Mouse (Mus musculus): Measurements from ENCODE around the gene Acin1. TPM values are rescaled to one million over a fixed set of nuclear protein-coding genes. Genes with fewer than 3 reads are reported as not detected.

The Acin1 gene
- polyA plus RNA-seq, 1 experiment from 2014 or later: 90.1 TPM

DNA sequence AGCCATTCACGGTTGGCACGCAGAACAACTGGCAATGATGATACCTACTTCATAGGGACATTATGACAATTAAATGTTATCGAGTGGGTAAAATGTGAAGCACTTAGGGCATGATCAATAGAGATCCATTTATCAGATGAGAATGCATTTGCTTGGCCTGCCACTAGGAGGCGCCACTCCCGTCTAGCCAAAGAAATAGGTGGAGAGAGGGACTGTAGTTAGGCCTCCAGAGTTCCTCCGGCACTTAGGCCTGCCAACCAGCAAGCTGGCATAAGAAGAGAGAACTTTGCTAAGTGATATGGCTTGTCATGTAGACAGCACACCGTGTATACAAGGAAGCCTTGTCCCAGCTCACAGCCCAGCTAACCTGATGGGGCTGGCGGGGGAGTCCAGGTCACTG, 49.8 kb downstream of the Acin1 start:
- DNase-seq (ENCODE audit: low spot score) (peak; percentile 59), ATAC-seq (replicated peaks; ENCODE audit: low FRiP score, low read depth) (no peak)
- no peaks in the 10 kb centered on the region for H3K27me3 ChIP-seq (ENCODE audit: insufficient read depth, low read length)
- WGBS: 58% methylated on average over 8 of the region's 8 CpGs
- H3K9ac ChIP-seq (ENCODE audit: low read depth, low read length): no peak overlapping the region
- H3K4me3 ChIP-seq (replicated peaks; ENCODE audit: low read depth, low read length): no peak overlapping the region
- no peak overlapping the region for H3K27ac ChIP-seq
- peak; percentile 83 for TF ChIP-seq CTCF (IDR thresholded peaks at IDR 0.05; ENCODE audit: low read depth)
- no peaks in the 10 kb centered on the region for H3K9me3 ChIP-seq (replicated peaks; ENCODE audit: low read length)
- no peaks in the 10 kb centered on the region; the same call in 1 of the 2 replicates for H3K4me1 ChIP-seq (replicated peaks; ENCODE audit: insufficient read depth, low read length)
- no peak overlapping the region for H3K4me2 ChIP-seq (ENCODE audit: low read length)
- H3K36me3 ChIP-seq (ENCODE audit: insufficient read depth, low read length): 0 out of 2 replicates have a peak, but pooled peaks cover 4% of the 10 kb centered on the region

DNA sequence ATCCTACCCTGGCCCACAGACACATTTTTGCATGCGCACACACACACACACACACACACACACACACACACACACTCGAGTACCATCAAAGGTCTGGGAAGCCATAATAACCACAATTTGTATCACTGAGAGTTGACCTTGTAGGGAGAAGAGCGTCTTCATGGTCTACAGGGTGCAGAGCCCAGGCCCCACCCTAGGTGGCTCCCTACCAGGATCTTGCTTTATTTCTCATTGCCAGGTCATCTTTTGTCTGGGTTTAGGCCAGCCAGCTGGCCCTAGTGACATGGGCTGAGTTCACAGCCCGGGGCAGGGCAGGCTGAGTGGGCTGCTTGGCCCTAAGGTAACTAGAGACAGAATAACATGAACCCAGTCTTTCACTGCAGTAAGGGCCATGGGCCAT, 52.5 kb downstream of the Acin1 start:
- DNase-seq (ENCODE audit: low spot score) (no peak), ATAC-seq (replicated peaks; ENCODE audit: low FRiP score, low read depth) (no peak)
- H3K9ac ChIP-seq (ENCODE audit: low read depth, low read length): no peak overlapping the region
- H3K4me3 ChIP-seq (replicated peaks; ENCODE audit: low read depth, low read length): no peak overlapping the region
- WGBS: 84% methylated on average over 4 of the region's 4 CpGs
- no peak overlapping the region for H3K27ac ChIP-seq
- H3K36me3 ChIP-seq (ENCODE audit: insufficient read depth, low read length): 0 out of 2 replicates have a peak, but pooled peaks cover 4% of the 10 kb centered on the region
- peak; percentile 40; the same call in 1 of the 2 replicates for TF ChIP-seq CTCF (IDR thresholded peaks at IDR 0.05; ENCODE audit: low read depth)
- no peaks in the 10 kb centered on the region for H3K4me1 ChIP-seq (replicated peaks; ENCODE audit: insufficient read depth, low read length)
- no peaks in the 10 kb centered on the region for H3K9me3 ChIP-seq (replicated peaks; ENCODE audit: low read length)
- H3K27me3 ChIP-seq (ENCODE audit: insufficient read depth, low read length): no peaks in the 10 kb centered on the region
- H3K4me2 ChIP-seq (ENCODE audit: low read length): no peak overlapping the region

DNA sequence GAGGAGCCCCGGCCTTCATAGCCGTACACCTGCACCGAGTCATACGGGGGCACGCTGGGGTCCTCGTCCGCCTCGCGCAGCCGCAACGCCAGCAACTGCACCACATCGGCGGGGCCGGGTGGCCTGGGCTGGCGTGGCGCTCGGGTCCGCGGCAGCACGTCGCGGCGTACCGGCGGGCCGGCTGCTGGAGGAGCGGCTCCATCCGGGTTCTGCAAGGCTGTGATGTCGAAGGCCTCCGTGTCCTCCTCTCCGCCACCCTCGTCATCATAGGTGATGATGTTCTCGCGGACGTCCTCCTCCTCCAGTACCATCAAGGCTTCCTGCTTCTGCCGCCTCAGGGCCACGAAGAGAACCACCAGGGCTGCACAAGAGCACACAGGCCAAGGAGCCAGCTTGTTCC, 54.5 kb downstream of the Acin1 start:
- TF ChIP-seq CTCF (IDR thresholded peaks at IDR 0.05; ENCODE audit: low read depth): no peak
- Histone ChIP-seq H3K9me3 (replicated peaks; ENCODE audit: low read length) (no peaks in the 10 kb centered on the region), H3K27me3 (ENCODE audit: insufficient read depth, low read length) (no peaks in the 10 kb centered on the region), H3K4me2 (ENCODE audit: low read length) (no peak overlapping the region), H3K27ac (no peak overlapping the region), H3K4me3 (replicated peaks; ENCODE audit: low read depth, low read length) (no peak overlapping the region), H3K36me3 (ENCODE audit: insufficient read depth, low read length) (0 out of 2 replicates have a peak, but pooled peaks cover 4% of the 10 kb centered on the region), H3K9ac (ENCODE audit: low read depth, low read length) (no peak overlapping the region), H3K4me1 (replicated peaks; ENCODE audit: insufficient read depth, low read length) (no peaks in the 10 kb centered on the region)
- DNase-seq (ENCODE audit: low spot score) (no peak), ATAC-seq (replicated peaks; ENCODE audit: low FRiP score, low read depth) (no peak)
- 94% methylated on average over 37 of the region's 37 CpGs for WGBS

DNA sequence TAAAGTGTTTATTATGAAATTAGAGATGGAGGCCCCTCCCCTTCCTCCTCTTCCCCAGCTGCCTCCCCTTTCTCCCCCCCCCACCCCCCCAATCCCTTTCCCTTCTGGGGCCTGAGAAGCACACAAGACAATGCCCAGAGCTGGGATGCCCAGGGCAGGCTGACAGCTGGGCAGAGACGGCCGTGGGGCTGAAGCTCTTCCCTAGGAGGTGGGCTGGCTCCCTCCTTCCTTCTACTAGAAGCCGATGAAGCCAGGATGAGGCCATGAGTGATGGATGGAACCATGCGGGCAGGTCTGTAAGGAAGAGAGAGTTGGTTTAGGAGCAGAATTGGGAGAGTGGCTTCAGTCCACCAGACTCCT, 55.5 kb downstream of the Acin1 start:
- H3K9me3 ChIP-seq (replicated peaks; ENCODE audit: low read length): no peaks in the 10 kb centered on the region
- ATAC-seq (replicated peaks; ENCODE audit: low FRiP score, low read depth) (no peak), DNase-seq (ENCODE audit: low spot score) (no peak)
- no peaks in the 10 kb centered on the region for H3K27me3 ChIP-seq (ENCODE audit: insufficient read depth, low read length)
- no peak for TF ChIP-seq CTCF (IDR thresholded peaks at IDR 0.05; ENCODE audit: low read depth)
- H3K4me2 ChIP-seq (ENCODE audit: low read length): no peak overlapping the region
- H3K9ac ChIP-seq (ENCODE audit: low read depth, low read length): no peak overlapping the region
- H3K36me3 ChIP-seq (ENCODE audit: insufficient read depth, low read length): 0 out of 2 replicates have a peak, but pooled peaks cover 3% of the 10 kb centered on the region
- no peak overlapping the region for H3K4me3 ChIP-seq (replicated peaks; ENCODE audit: low read depth, low read length)
- no peaks in the 10 kb centered on the region for H3K4me1 ChIP-seq (replicated peaks; ENCODE audit: insufficient read depth, low read length)
- no peak overlapping the region for H3K27ac ChIP-seq
- WGBS: 80% methylated on average over 4 of the region's 4 CpGs

DNA sequence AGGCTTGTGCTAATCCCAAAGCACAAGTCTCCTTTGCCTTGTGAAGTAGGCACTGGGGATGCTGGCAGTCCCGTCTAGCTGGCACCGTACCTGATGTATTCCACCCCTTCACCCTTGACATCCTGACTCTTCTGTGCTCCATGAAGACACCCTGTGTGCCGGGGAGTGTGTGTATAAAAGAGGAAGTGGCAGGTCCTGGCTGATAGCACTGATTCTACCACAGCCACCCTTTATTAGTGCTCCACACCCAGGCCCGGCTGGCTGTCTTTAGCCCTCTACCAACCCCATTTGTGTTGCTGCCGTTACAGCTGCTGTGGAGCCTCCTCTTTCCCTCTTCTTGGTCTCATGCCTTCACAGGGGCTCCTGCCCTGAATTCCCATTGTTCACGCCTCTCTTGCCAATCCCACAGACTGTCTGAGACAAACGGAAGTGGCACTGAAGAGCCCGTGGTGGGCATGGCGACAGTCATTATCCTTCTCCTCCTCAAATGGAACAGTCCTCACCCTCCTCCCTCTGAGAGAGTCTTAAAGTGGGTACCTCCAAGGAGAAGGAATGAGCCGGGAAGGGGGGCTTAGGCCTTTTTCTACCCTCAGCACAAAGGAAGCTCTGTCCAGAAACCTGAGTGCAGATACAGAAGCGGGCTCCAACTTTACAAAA, 56.0 kb downstream of the Acin1 start:
- Histone ChIP-seq H3K9ac (ENCODE audit: low read depth, low read length) (no peak overlapping the region), H3K4me3 (replicated peaks; ENCODE audit: low read depth, low read length) (no peak overlapping the region), H3K36me3 (ENCODE audit: insufficient read depth, low read length) (no peaks in the 10 kb centered on the region), H3K27me3 (ENCODE audit: insufficient read depth, low read length) (no peaks in the 10 kb centered on the region), H3K27ac (no peak overlapping the region), H3K4me1 (replicated peaks; ENCODE audit: insufficient read depth, low read length) (no peaks in the 10 kb centered on the region), H3K9me3 (replicated peaks; ENCODE audit: low read length) (no peaks in the 10 kb centered on the region), H3K4me2 (ENCODE audit: low read length) (no peak overlapping the region)
- ATAC-seq (replicated peaks; ENCODE audit: low FRiP score, low read depth): no peak
- 83% methylated on average over 11 of the region's 11 CpGs for WGBS
- no peak for TF ChIP-seq CTCF (IDR thresholded peaks at IDR 0.05; ENCODE audit: low read depth)
- DNase-seq (ENCODE audit: low spot score): no peak

DNA sequence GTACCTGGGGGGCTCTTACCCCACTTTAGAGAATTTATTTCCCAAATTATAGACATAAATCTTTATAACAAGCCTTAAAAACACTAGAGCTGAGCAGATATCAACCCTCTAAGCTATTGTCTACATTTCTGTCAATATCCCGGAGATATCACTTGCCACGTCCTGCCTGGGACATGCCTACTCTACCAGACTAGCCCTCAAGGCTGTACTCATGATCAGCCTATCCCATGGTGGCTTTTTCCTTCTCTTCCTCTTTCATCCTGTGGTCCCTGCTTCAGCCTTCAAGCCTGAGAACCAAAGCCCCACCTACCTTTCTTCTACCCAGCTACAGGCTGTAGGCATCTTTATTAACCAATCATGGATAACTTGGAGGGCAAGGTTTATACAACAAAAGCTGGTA, 56.9 kb downstream of the Acin1 start:
- H3K36me3 ChIP-seq (ENCODE audit: insufficient read depth, low read length): no peaks in the 10 kb centered on the region
- no peak overlapping the region for H3K27ac ChIP-seq
- TF ChIP-seq CTCF (IDR thresholded peaks at IDR 0.05; ENCODE audit: low read depth): no peak
- WGBS: 90% methylated on average over 2 of the region's 2 CpGs
- no peaks in the 10 kb centered on the region for H3K9me3 ChIP-seq (replicated peaks; ENCODE audit: low read length)
- no peak for ATAC-seq (replicated peaks; ENCODE audit: low FRiP score, low read depth)
- H3K4me2 ChIP-seq (ENCODE audit: low read length): no peak overlapping the region
- no peaks in the 10 kb centered on the region for H3K27me3 ChIP-seq (ENCODE audit: insufficient read depth, low read length)
- no peak overlapping the region for H3K4me3 ChIP-seq (replicated peaks; ENCODE audit: low read depth, low read length)
- H3K9ac ChIP-seq (ENCODE audit: low read depth, low read length): no peak overlapping the region
- DNase-seq (ENCODE audit: low spot score): no peak
- H3K4me1 ChIP-seq (replicated peaks; ENCODE audit: insufficient read depth, low read length): no peaks in the 10 kb centered on the region

DNA sequence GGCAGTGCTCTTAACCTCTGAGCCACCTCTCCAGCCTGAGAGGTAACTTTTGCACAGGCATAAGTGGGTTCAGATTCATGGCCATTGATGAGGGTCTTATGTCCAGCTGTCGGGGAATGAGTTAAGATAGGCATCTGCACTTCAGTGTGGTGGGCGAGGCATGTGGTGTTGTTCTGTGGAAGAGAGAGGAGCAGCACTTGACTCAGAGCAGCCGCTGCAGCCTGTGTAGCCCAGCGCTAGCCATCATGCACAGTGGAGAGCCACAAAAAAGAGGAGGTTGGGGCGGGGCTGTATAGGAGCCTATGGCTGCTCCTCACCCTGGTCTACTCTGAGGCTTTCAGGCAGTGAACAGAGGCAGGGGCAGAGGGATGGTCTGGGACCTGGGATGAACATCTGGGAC, 58.6 kb downstream of the Acin1 start:
- Histone ChIP-seq H3K9me3 (replicated peaks; ENCODE audit: low read length) (no peaks in the 10 kb centered on the region), H3K27me3 (ENCODE audit: insufficient read depth, low read length) (no peaks in the 10 kb centered on the region), H3K36me3 (ENCODE audit: insufficient read depth, low read length) (no peaks in the 10 kb centered on the region), H3K4me3 (replicated peaks; ENCODE audit: low read depth, low read length) (no peak overlapping the region), H3K27ac (no peak overlapping the region), H3K4me1 (replicated peaks; ENCODE audit: insufficient read depth, low read length) (no peaks in the 10 kb centered on the region), H3K4me2 (ENCODE audit: low read length) (no peak overlapping the region), H3K9ac (ENCODE audit: low read depth, low read length) (no peak overlapping the region)
- ATAC-seq (replicated peaks; ENCODE audit: low FRiP score, low read depth) (no peak), DNase-seq (ENCODE audit: low spot score) (no peak)
- no peak for TF ChIP-seq CTCF (IDR thresholded peaks at IDR 0.05; ENCODE audit: low read depth)
- 75% methylated on average over 5 of the region's 5 CpGs for WGBS
